Mouse (Mus musculus): ENCODE data around the gene Cldn24. TPM values are rescaled to one million over a fixed set of nuclear protein-coding genes. Genes with fewer than 3 reads are reported as not detected.
"Not testable (repeated sequence)": the region's sequence is repeated elsewhere in the genome, so short reads cannot be mapped to it uniquely, and the experiment has no call there.

Cldn24 gene
- polyA plus RNA-seq, 1 experiment from 2014 or later, result 0.40 TPM

DNA sequence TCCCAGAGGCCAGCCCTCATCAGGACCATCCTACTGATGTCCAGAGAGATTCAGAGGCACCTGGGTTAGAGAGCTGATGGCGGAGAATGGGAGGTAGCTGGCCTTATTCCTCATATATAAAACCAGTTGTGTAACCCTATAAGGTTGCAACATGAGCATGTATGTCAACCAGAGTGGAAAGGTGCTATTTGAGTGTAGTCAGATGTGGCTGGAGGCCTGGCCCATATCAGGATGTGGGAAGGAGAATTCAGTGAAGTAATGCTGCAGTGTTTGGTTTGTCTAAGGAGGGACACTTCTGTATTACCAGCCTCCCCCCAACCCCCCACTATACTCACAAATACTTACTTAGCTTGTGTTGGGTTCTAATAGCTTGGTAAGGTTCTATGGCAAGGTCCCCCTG, 17.7 kb upstream of the Cldn24 start:
- H3K4me2 ChIP-seq (replicated peaks), result no peak overlapping the region
- H3K36me3 ChIP-seq, result no peaks in the 10 kb centered on the region
- no peak overlapping the region for H3K4me3 ChIP-seq
- H3K4me1 ChIP-seq, result peaks cover 3% of the 10 kb centered on the region; the same call in 1 of the 2 replicates
- no peak overlapping the region for H3K27ac ChIP-seq
- no peaks in the 10 kb centered on the region for H3K9me3 ChIP-seq (replicated peaks)
- no peak overlapping the region for H3K9ac ChIP-seq
- no peaks in the 10 kb centered on the region for H3K27me3 ChIP-seq
- WGBS, result 93% methylated on average over 1 of the region's 1 CpGs
- ATAC-seq (ENCODE audit: low FRiP score), result no peak

GRCm38 (mm10) chr8:47809970-47810665, 11.8 kb upstream of the Cldn24 start:
- H3K9ac ChIP-seq, result no peak overlapping the region
- H3K27ac ChIP-seq, result no peak overlapping the region
- no peak overlapping the region for H3K4me2 ChIP-seq (replicated peaks)
- no peaks in the 10 kb centered on the region for H3K9me3 ChIP-seq (replicated peaks)
- WGBS, result 85% methylated on average over 14 of the region's 14 CpGs
- H3K4me1 ChIP-seq, result peaks cover 3% of the 10 kb centered on the region; the same call in 1 of the 2 replicates
- ATAC-seq (ENCODE audit: low FRiP score), result no peak
- H3K36me3 ChIP-seq, result no peaks in the 10 kb centered on the region
- H3K27me3 ChIP-seq, result no peaks in the 10 kb centered on the region
- no peak overlapping the region for H3K4me3 ChIP-seq

GRCm38 (mm10) chr8:47810666-47811015, 11.3 kb upstream of the Cldn24 start:
- Histone ChIP-seq H3K9me3 (replicated peaks) (no peaks in the 10 kb centered on the region), H3K4me1 (peaks cover 3% of the 10 kb centered on the region; the same call in 1 of the 2 replicates), H3K27ac (0 out of 2 replicates have a peak overlapping the region, but pooled peaks have one; percentile 13), H3K27me3 (no peaks in the 10 kb centered on the region), H3K9ac (no peak overlapping the region), H3K4me3 (no peak overlapping the region), H3K4me2 (replicated peaks) (no peak overlapping the region), H3K36me3 (no peaks in the 10 kb centered on the region)
- ATAC-seq (ENCODE audit: low FRiP score), result no peak
- 72% methylated on average over 7 of the region's 7 CpGs for WGBS

GRCm38 (mm10) chr8:47811221-47811620, 10.7 kb upstream of the Cldn24 start:
- 72% methylated on average over 12 of the region's 12 CpGs for WGBS
- Histone ChIP-seq H3K9ac (no peak overlapping the region), H3K27ac (no peak overlapping the region), H3K27me3 (no peaks in the 10 kb centered on the region), H3K36me3 (no peaks in the 10 kb centered on the region), H3K4me3 (no peak overlapping the region), H3K4me2 (replicated peaks) (no peak overlapping the region), H3K9me3 (replicated peaks) (no peaks in the 10 kb centered on the region), H3K4me1 (peaks cover 3% of the 10 kb centered on the region; the same call in 1 of the 2 replicates)
- no peak for ATAC-seq (ENCODE audit: low FRiP score)

- 91% methylated on average over 8 of the region's 8 CpGs for WGBS
- H3K4me2 ChIP-seq (replicated peaks), result no peak overlapping the region
- H3K9me3 ChIP-seq (replicated peaks), result no peaks in the 10 kb centered on the region
- H3K27me3 ChIP-seq, result no peaks in the 10 kb centered on the region
- no peak overlapping the region for H3K4me3 ChIP-seq
- no peak overlapping the region for H3K9ac ChIP-seq
- ATAC-seq (ENCODE audit: low FRiP score), result no peak
- H3K27ac ChIP-seq, result no peak overlapping the region
- no peaks in the 10 kb centered on the region for H3K4me1 ChIP-seq
- H3K36me3 ChIP-seq, result no peaks in the 10 kb centered on the region
Observed at GRCm38 (mm10) chr8:47819034-47819433, 2.9 kb upstream of the Cldn24 start.

DNA sequence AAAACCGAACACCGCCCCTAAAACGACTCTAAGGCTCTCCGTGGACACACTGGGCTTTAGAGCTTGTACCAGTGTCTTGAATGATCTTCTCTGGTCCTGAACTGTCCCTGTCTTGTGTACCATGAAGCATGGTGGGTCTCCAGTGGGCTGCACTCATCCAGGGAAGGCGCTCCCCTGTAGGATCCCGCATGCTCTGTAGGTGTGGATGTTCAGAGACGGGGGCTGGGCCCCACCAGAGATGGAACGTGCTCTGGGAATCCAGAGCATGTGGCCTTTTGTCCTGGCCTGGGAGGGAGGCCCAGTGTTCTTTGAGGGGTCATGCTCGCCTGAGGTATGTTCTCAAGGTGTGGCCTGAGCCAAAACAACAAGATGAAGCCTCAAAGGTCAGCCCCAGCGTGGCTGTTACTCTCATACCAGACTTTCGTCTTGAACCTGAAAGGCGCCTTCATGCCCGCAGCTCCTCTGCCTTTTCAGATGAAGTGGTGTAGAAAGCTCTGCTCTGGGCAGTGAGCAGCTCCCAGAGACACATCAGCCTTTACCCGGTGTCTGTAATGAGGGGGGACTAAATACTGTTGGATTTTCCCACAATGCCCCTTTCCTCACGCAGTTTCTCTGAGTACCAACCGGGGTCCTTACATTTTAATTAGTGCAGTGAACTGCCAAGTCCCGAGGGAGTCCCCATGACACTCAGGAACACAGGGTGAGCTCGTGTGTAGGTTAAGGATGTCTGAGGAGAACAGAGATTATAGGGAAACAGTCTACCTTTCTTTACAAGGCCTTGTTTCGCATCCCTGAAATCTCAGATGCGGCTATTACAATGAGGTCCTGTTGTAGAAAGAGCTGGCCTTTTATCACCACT, 800 bp upstream of the Cldn24 start:
- Histone ChIP-seq H3K4me2 (replicated peaks) (no peak overlapping the region), H3K9ac (no peak overlapping the region), H3K36me3 (no peaks in the 10 kb centered on the region), H3K4me1 (peaks cover 2% of the 10 kb centered on the region; the same call in 1 of the 2 replicates), H3K4me3 (no peak overlapping the region), H3K27ac (no peak overlapping the region), H3K9me3 (replicated peaks) (no peaks in the 10 kb centered on the region), H3K27me3 (no peaks in the 10 kb centered on the region)
- ATAC-seq (ENCODE audit: low FRiP score), result no peak
- WGBS, result 84% methylated on average over 20 of the region's 20 CpGs

- H3K9me3 ChIP-seq (replicated peaks); H3K9ac ChIP-seq; ATAC-seq (ENCODE audit: low FRiP score); H3K4me1 ChIP-seq; H3K4me2 ChIP-seq (replicated peaks); H3K27me3 ChIP-seq; H3K36me3 ChIP-seq; H3K4me3 ChIP-seq; H3K27ac ChIP-seq: not testable (repeated sequence)
- WGBS, result 86% methylated on average over 7 of the region's 9 CpGs
Observed at GRCm38 (mm10) chr8:47822541-47822940, 598 bp downstream of the Cldn24 start.

- no peak for ATAC-seq (ENCODE audit: low FRiP score)
- H3K27me3 ChIP-seq, result no peaks in the 10 kb centered on the region
- 73% methylated on average over 10 of the region's 10 CpGs for WGBS
- H3K4me3 ChIP-seq, result no peak overlapping the region
- H3K27ac ChIP-seq, result no peak overlapping the region
- peaks cover 6% of the 10 kb centered on the region; the same call in 1 of the 2 replicates for H3K4me1 ChIP-seq
- H3K4me2 ChIP-seq (replicated peaks), result no peak overlapping the region
- H3K9me3 ChIP-seq (replicated peaks), result no peaks in the 10 kb centered on the region
- H3K9ac ChIP-seq, result no peak overlapping the region
- no peaks in the 10 kb centered on the region for H3K36me3 ChIP-seq
Observed at GRCm38 (mm10) chr8:47823777-47824176, 1.8 kb downstream of the Cldn24 start.

DNA sequence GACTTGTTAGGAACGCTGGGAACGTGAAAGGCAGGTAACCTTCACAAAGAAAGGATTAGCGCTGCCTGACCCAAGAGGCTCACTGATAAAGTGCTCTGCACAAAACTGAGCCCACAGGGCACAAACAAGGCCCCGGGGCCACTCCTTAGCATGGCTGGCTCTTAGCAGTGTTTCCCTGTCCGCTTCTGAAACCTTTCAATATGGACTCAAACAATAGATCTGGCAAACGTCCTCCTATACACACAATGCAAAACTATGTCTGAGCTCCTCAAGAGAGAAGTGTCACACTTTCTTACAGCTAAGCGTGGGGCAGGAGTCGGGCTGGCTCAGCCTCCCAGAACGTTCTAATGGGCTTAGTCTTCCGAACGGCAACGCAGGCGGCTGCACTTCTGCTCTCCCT, 2.2 kb downstream of the Cldn24 start, which contains the start of gene Cldn22:
Gene Cldn22, plus strand, starts transcription at position 301 of the 400 bp plus-strand sequence.
- Histone ChIP-seq H3K4me1 (peaks cover 6% of the 10 kb centered on the region; the same call in 1 of the 2 replicates), H3K27ac (no peak within 1 kb of the TSS), H3K9ac (no peak within 1 kb of the TSS), H3K27me3 (no peaks in the 10 kb centered on the region), H3K4me3 (no peak within 1 kb of the TSS), H3K9me3 (replicated peaks) (no peaks in the 10 kb centered on the region), H3K36me3 (no peaks in the 10 kb centered on the region), H3K4me2 (replicated peaks) (no peak within 1 kb of the TSS)
- WGBS, result 66% methylated on average over 13 of the region's 13 CpGs
- no peak for ATAC-seq (ENCODE audit: low FRiP score)

DNA sequence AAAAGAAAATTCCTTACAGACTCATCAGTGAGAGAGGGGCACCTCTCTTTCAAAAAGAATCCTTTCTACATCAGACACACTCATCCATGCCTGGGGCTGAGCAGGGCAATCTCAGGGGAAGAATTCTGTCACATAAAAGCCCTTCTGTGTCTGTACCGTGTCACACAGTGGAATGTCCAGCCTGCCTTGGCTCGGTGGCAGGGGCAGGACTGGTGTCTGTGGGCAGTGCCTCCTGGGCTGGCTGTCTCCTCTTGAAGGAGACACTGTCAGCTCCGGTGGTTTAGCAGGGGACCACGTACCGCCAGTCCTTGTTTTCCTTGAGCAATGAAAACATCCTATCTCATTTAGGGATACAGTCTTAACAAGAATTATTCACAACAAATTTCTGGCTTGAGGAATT, 3.7 kb downstream of the Cldn24 start:
- H3K9me3 ChIP-seq (replicated peaks), result no peaks in the 10 kb centered on the region
- H3K4me2 ChIP-seq (replicated peaks), result no peak overlapping the region
- no peak for ATAC-seq (ENCODE audit: low FRiP score)
- H3K4me3 ChIP-seq, result no peak overlapping the region
- 59% methylated on average over 5 of the region's 5 CpGs for WGBS
- no peaks in the 10 kb centered on the region for H3K36me3 ChIP-seq
- H3K9ac ChIP-seq, result no peak overlapping the region
- no peaks in the 10 kb centered on the region for H3K27me3 ChIP-seq
- H3K4me1 ChIP-seq, result peaks cover 6% of the 10 kb centered on the region; the same call in 1 of the 2 replicates
- no peak overlapping the region for H3K27ac ChIP-seq

GRCm38 (mm10) chr8:47826911-47827310, 5.0 kb downstream of the Cldn24 start:
- 83% methylated on average over 9 of the region's 9 CpGs for WGBS
- Histone ChIP-seq H3K36me3 (no peaks in the 10 kb centered on the region; the same call in 1 of the 2 replicates), H3K4me3 (no peak overlapping the region), H3K27ac (no peak overlapping the region), H3K4me2 (replicated peaks) (no peak overlapping the region), H3K27me3 (no peaks in the 10 kb centered on the region), H3K9me3 (replicated peaks) (no peaks in the 10 kb centered on the region), H3K9ac (no peak overlapping the region), H3K4me1 (peaks cover 6% of the 10 kb centered on the region; the same call in 1 of the 2 replicates)
- ATAC-seq (ENCODE audit: low FRiP score), result no peak

DNA sequence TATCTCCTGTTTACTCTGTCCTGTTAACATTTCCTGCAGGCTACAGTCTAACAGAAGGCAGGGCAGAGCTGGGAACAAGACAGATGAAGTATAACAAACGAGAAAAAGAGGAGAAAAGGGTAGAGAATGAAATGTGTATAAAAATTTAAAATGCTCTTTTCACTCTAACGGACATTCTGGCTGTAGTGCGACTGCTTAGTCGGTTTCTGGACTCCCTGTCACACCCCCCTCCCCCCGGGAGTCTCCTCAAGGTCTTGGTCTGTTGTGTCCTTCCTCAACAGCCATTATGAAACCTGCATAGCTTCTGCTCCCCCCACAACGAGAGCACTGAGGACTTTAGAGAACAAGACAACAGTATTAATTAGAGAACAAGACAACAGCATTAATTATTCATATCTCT, 10.7 kb downstream of the Cldn24 start:
- H3K4me3 ChIP-seq, result no peak overlapping the region
- H3K4me1 ChIP-seq, result peaks cover 10% of the 10 kb centered on the region; the same call in 1 of the 2 replicates
- peaks cover 4% of the 10 kb centered on the region; the same call in 1 of the 2 replicates for H3K36me3 ChIP-seq
- no peak overlapping the region for H3K27ac ChIP-seq
- no peak for ATAC-seq (ENCODE audit: low FRiP score)
- no peak overlapping the region for H3K4me2 ChIP-seq (replicated peaks)
- H3K27me3 ChIP-seq, result no peaks in the 10 kb centered on the region
- 86% methylated on average over 6 of the region's 6 CpGs for WGBS
- no peak overlapping the region for H3K9ac ChIP-seq
- no peaks in the 10 kb centered on the region for H3K9me3 ChIP-seq (replicated peaks)
